Mouse (Mus musculus) MEL (cell line): ENCODE measurements around the gene Maf. TPM values are rescaled to one million over a fixed set of nuclear protein-coding genes. Genes with fewer than 3 reads are reported as not detected.

Experiments used
- DNase-seq: peaks from one replicate; pipeline ENCODE4 v3.0.0; 2011; ENCODE audit warnings: low read depth, low spot score
- H3K27ac ChIP-seq: 2 replicates; pipeline ENCODE4 v1.5.1; 2012; ENCODE audit warnings: low read depth, mild to moderate bottlenecking, control low read depth, low read length, moderate library complexity; ENCODE audit not compliant: control insufficient read depth
- H3K27me3 ChIP-seq, 2 experiments: fragments of 150-350 bp in 1 of 2; sonication (generic) in 1 of 2; 2 replicates each; pipeline ENCODE4 v1.6.1; 2012; ENCODE audit warnings: low read length in 2 of 2, mild to moderate bottlenecking in 2 of 2, improper control_type of control experiment in 1 of 2, moderate library complexity in 1 of 2; ENCODE audit not compliant: insufficient read depth in 2 of 2, control insufficient read depth in 1 of 2
- H3K36me3 ChIP-seq, 2 experiments: 2 replicates each; pipeline ENCODE4 v1.6.1; 2012 to 2014; ENCODE audit warnings: low read length in 2 of 2, improper control_type of control experiment in 1 of 2, inconsistent platforms in 1 of 2, mild to moderate bottlenecking in 1 of 2; ENCODE audit not compliant: insufficient read depth in 2 of 2, control insufficient read depth in 1 of 2
- H3K4me1 ChIP-seq, 2 experiments: fragments of 150-350 bp in 1 of 2; sonication (generic) in 1 of 2; 2 replicates each; pipeline ENCODE4 v1.6.1; 2012; ENCODE audit warnings: low read length in 2 of 2, improper control_type of control experiment in 1 of 2, mild to moderate bottlenecking in 1 of 2; ENCODE audit not compliant: insufficient read depth in 2 of 2, control insufficient read depth in 1 of 2
- H3K4me3 ChIP-seq, 2 experiments: fragments of 150-350 bp in 1 of 2; sonication (generic) in 1 of 2; 2 replicates each; pipeline ENCODE4 v1.5.1; 2012; ENCODE audit warnings: low read depth in 2 of 2, low read length in 2 of 2, mild to moderate bottlenecking in 2 of 2, moderate library complexity in 2 of 2, control low read depth in 1 of 2, improper control_type of control experiment in 1 of 2; ENCODE audit not compliant: control insufficient read depth in 1 of 2, insufficient read depth in 1 of 2
- H3K79me2 ChIP-seq: 2 replicates; pipeline ENCODE4 v1.6.1; 2012; ENCODE audit warnings: mild to moderate bottlenecking, low read length, moderate library complexity; ENCODE audit not compliant: control insufficient read depth, poor library complexity, insufficient read depth
- H3K9ac ChIP-seq: 2 replicates; pipeline ENCODE4 v1.6.1; 2012; ENCODE audit warnings: low read depth, mild to moderate bottlenecking, control low read depth, low read length, moderate library complexity; ENCODE audit not compliant: control insufficient read depth, poor library complexity, severe bottlenecking
- H3K9me3 ChIP-seq: fragments of 150-350 bp; sonication (generic); replicated peaks from 2 replicates; pipeline ENCODE4 v1.6.1; 2012; ENCODE audit warnings: mild to moderate bottlenecking, low read length, improper control_type of control experiment, moderate library complexity; ENCODE audit not compliant: insufficient read depth
- CHD1 ChIP-seq: IDR thresholded peaks from 2 replicates; pipeline ENCODE4 v1.6.1; 2012; ENCODE audit warnings: low read depth, mild to moderate bottlenecking, inconsistent platforms, low read length, improper control_type of control experiment
- E2F4 ChIP-seq: IDR thresholded peaks from 2 replicates; pipeline ENCODE4 v1.6.1; 2011; ENCODE audit warnings: low read depth, low read length, improper control_type of control experiment, borderline replicate concordance
- ELF1 ChIP-seq: IDR thresholded peaks from 2 replicates; pipeline ENCODE4 v1.6.1; 2014; ENCODE audit warnings: low read depth, mild to moderate bottlenecking, inconsistent platforms, low read length, improper control_type of control experiment, moderate library complexity
- EP300 ChIP-seq, 2 experiments: IDR thresholded peaks; 2 replicates each; pipeline ENCODE4 v1.6.1; 2011; ENCODE audit warnings: improper control_type of control experiment in 2 of 2, low read length in 2 of 2, low read depth in 1 of 2, mild to moderate bottlenecking in 1 of 2
- ETS1 ChIP-seq: IDR thresholded peaks from 2 replicates; pipeline ENCODE4 v1.6.1; 2012; ENCODE audit warnings: low read depth, mild to moderate bottlenecking, inconsistent platforms, low read length, improper control_type of control experiment, moderate library complexity
- GABPA ChIP-seq: IDR thresholded peaks from 2 replicates; pipeline ENCODE4 v1.6.1; 2012; ENCODE audit warnings: low read depth, mild to moderate bottlenecking, inconsistent platforms, low read length, improper control_type of control experiment, moderate library complexity
- GATA1 ChIP-seq: IDR thresholded peaks from 2 replicates; pipeline ENCODE4 v1.6.1; 2011; ENCODE audit warnings: low read depth, low read length, improper control_type of control experiment
- HCFC1 ChIP-seq: IDR thresholded peaks from 2 replicates; pipeline ENCODE4 v1.6.1; 2012; ENCODE audit warnings: low read depth, mild to moderate bottlenecking, inconsistent platforms, low read length, improper control_type of control experiment, moderate library complexity
- JUND ChIP-seq: IDR thresholded peaks from 2 replicates; pipeline ENCODE4 v1.6.1; 2011; ENCODE audit warnings: low read depth, mild to moderate bottlenecking, improper control_type of control experiment, low read length
- KAT2A ChIP-seq: conservative IDR thresholded peaks from 2 replicates; pipeline ENCODE4 v1.6.1; 2012; ENCODE audit warnings: low read depth, low read length, improper control_type of control experiment, inconsistent platforms
- MAZ ChIP-seq: IDR thresholded peaks from 2 replicates; pipeline ENCODE4 v1.6.1; 2012; ENCODE audit warnings: low read depth, mild to moderate bottlenecking, inconsistent platforms, low read length, improper control_type of control experiment
- MEF2A ChIP-seq: IDR thresholded peaks from 2 replicates; pipeline ENCODE4 v1.6.1; 2014; ENCODE audit warnings: low read depth, mild to moderate bottlenecking, inconsistent platforms, low read length, improper control_type of control experiment; ENCODE audit not compliant: poor library complexity, insufficient replicate concordance, severe bottlenecking; ENCODE audit errors: extremely low read depth
- MXI1 ChIP-seq: IDR thresholded peaks from 2 replicates; pipeline ENCODE4 v1.6.1; 2011; ENCODE audit warnings: mild to moderate bottlenecking, low read depth, low read length, improper control_type of control experiment
- MYB ChIP-seq: IDR thresholded peaks from 2 replicates; pipeline ENCODE4 v1.6.1; 2011; ENCODE audit warnings: mild to moderate bottlenecking, low read depth, low read length, improper control_type of control experiment
- MYC ChIP-seq: IDR thresholded peaks from 2 replicates; pipeline ENCODE4 v1.6.1; 2011; ENCODE audit warnings: low read depth, mild to moderate bottlenecking, low read length, improper control_type of control experiment, moderate library complexity
- NELFE ChIP-seq: IDR thresholded peaks from 2 replicates; pipeline ENCODE4 v1.6.1; 2011; ENCODE audit warnings: low read depth, low read length, improper control_type of control experiment
- NRF1 ChIP-seq: IDR thresholded peaks from 2 replicates; pipeline ENCODE4 v1.6.1; 2014; ENCODE audit warnings: low read depth, mild to moderate bottlenecking, inconsistent platforms, low read length, improper control_type of control experiment, moderate library complexity; ENCODE audit not compliant: poor library complexity, insufficient read depth, severe bottlenecking
- RAD21 ChIP-seq: IDR thresholded peaks from 2 replicates; pipeline ENCODE4 v1.6.1; 2011; ENCODE audit warnings: mild to moderate bottlenecking, low read depth, low read length, improper control_type of control experiment
- RCOR1 ChIP-seq: IDR thresholded peaks from 2 replicates; pipeline ENCODE4 v1.6.1; 2012; ENCODE audit warnings: low read depth, mild to moderate bottlenecking, inconsistent platforms, low read length, improper control_type of control experiment
- SIN3A ChIP-seq: IDR thresholded peaks from 2 replicates; pipeline ENCODE4 v1.6.1; 2012; ENCODE audit warnings: low read length, improper control_type of control experiment, inconsistent platforms
- SMC3 ChIP-seq: IDR thresholded peaks from 2 replicates; pipeline ENCODE4 v1.6.1; 2011; ENCODE audit warnings: low read depth, low read length, improper control_type of control experiment
- TBP ChIP-seq: IDR thresholded peaks from 2 replicates; pipeline ENCODE4 v1.8.0; 2011; ENCODE audit warnings: low read depth, low read length, improper control_type of control experiment
- UBTF ChIP-seq: IDR thresholded peaks from 2 replicates; pipeline ENCODE4 v1.6.1; 2012; ENCODE audit warnings: low read depth, mild to moderate bottlenecking, inconsistent platforms, low read length, improper control_type of control experiment, moderate library complexity, borderline replicate concordance; ENCODE audit not compliant: insufficient read depth
- USF1 ChIP-seq: IDR thresholded peaks from 2 replicates; pipeline ENCODE4 v1.6.1; 2014; ENCODE audit warnings: low read depth, mild to moderate bottlenecking, inconsistent platforms, low read length, improper control_type of control experiment, moderate library complexity
- USF2 ChIP-seq, 2 experiments: IDR thresholded peaks; 2 replicates each; pipeline ENCODE4 v1.6.1; 2011 to 2012; ENCODE audit warnings: improper control_type of control experiment in 2 of 2, low read length in 2 of 2, borderline replicate concordance in 1 of 2, inconsistent platforms in 1 of 2, low read depth in 1 of 2, mild to moderate bottlenecking in 1 of 2; ENCODE audit not compliant: insufficient read depth in 1 of 2
- ZC3H11A ChIP-seq: IDR thresholded peaks from 2 replicates; pipeline ENCODE4 v1.6.1; 2012; ENCODE audit warnings: low read depth, mild to moderate bottlenecking, inconsistent platforms, low read length, improper control_type of control experiment
- ZKSCAN1 ChIP-seq: IDR thresholded peaks from 2 replicates; pipeline ENCODE4 v1.6.1; 2012; ENCODE audit warnings: low read depth, mild to moderate bottlenecking, inconsistent platforms, low read length, improper control_type of control experiment, moderate library complexity
- ZMIZ1 ChIP-seq: IDR thresholded peaks from 2 replicates; pipeline ENCODE4 v1.6.1; 2012; ENCODE audit warnings: low read depth, mild to moderate bottlenecking, inconsistent platforms, low read length, improper control_type of control experiment, moderate library complexity
- ZNF384 ChIP-seq: IDR thresholded peaks from 2 replicates; pipeline ENCODE4 v1.6.1; 2012; ENCODE audit warnings: low read depth, mild to moderate bottlenecking, inconsistent platforms, low read length, improper control_type of control experiment
- polyA plus RNA-seq, 2 experiments: library from polyadenylated mRNA; stranded (reverse) in 1 of 2; unstranded in 1 of 2; fragments of >175 nt in 1 of 2; fragments of >200 nt in 1 of 2; gene quantifications; 2 replicates each; pipeline versions ENCODE4 v1.2.1 to v1.2.4; 2012; ENCODE audit warnings: low replicate concordance in 2 of 2, low read depth in 1 of 2; ENCODE audit not compliant: insufficient read length in 2 of 2, insufficient read depth in 1 of 2, missing spikeins in 1 of 2
- total RNA-seq: library from RNA; depleted of rRNA; stranded (reverse); fragments of 300-350 nt; gene quantifications from 2 replicates; pipeline ENCODE4 v1.2.3, GENCODE M21; 2012

The Maf gene
- total and polyA plus RNA-seq, 3 experiments = not detected

- H3K4me3 ChIP-seq = no peak overlapping the region
- TF ChIP-seq SMC3 (no peak), MEF2A (no peak), JUND (no peak), NELFE (no peak), UBTF (no peak), KAT2A (no peak), CHD1 (no peak), ZC3H11A (no peak), ZMIZ1 (no peak), ZKSCAN1 (no peak), TBP (no peak), RCOR1 (no peak), GATA1 (no peak), SIN3A (no peak), ETS1 (no peak), MYC (no peak), RAD21 (no peak), MXI1 (no peak)
These were observed 34.4 kb upstream of the Maf start for GRCm38 (mm10) chr8:115741964-115742363.

GRCm38 (mm10) chr8:115739756-115740155, 32.2 kb upstream of the Maf start:
- Histone ChIP-seq H3K9ac (no peak overlapping the region), H3K79me2 (no peaks in the 10 kb centered on the region), H3K36me3 (no peaks in the 10 kb centered on the region), H3K27ac (no peak overlapping the region), H3K4me1 (no peaks in the 10 kb centered on the region), H3K4me3 (no peak overlapping the region), H3K9me3 (no peaks in the 10 kb centered on the region), H3K27me3 (no peaks in the 10 kb centered on the region)
- TF ChIP-seq JUND (no peak), USF1 (no peak), TBP (no peak), HCFC1 (no peak), ELF1 (no peak), KAT2A (no peak), MYB (no peak), GABPA (no peak), SIN3A (no peak), ZC3H11A (no peak), MAZ (no peak), EP300 (IDR thresholded peaks at IDR 0.05; ENCODE audit: low read depth in 1 of 2, low read length in 2 of 2) (no peak), USF2 (IDR thresholded peaks at IDR 0.05; ENCODE audit: borderline replicate concordance in 1 of 2, insufficient read depth in 1 of 2, low read depth in 1 of 2, low read length in 2 of 2) (no peak), ETS1 (no peak), E2F4 (no peak), NRF1 (no peak), ZNF384 (no peak)
- DNase-seq = no peak

More at GRCm38 (mm10) chr8:115741964-115742363, 34.4 kb upstream of the Maf start:
- DNase-seq = no peak
- Histone ChIP-seq H3K27ac (no peak overlapping the region), H3K36me3 (no peaks in the 10 kb centered on the region), H3K79me2 (no peaks in the 10 kb centered on the region), H3K4me1 (no peaks in the 10 kb centered on the region), H3K9ac (no peak overlapping the region), H3K9me3 (no peaks in the 10 kb centered on the region), H3K27me3 (no peaks in the 10 kb centered on the region)
